Mouse (Mus musculus) MEL (cell line): ENCODE data around the gene Zranb3.

Source experiments
- CHD1 ChIP-seq: IDR thresholded peaks from 2 replicates; pipeline ENCODE4 v1.6.1; 2012; ENCODE audit warnings: low read depth, mild to moderate bottlenecking, inconsistent platforms, low read length, improper control_type of control experiment
- CTCF ChIP-seq, 3 experiments: IDR thresholded peaks in 2 of 3; conservative IDR thresholded peaks in 1 of 3; 2 replicates each; pipeline ENCODE4 v1.5.1; 2011 to 2012; ENCODE audit warnings: low read length in 3 of 3, low read depth in 2 of 3, mild to moderate bottlenecking in 2 of 3, improper control_type of control experiment in 1 of 3, inconsistent platforms in 1 of 3, mixed read lengths in 1 of 3, moderate library complexity in 1 of 3; ENCODE audit not compliant: control insufficient read depth in 1 of 3, insufficient read depth in 1 of 3, poor library complexity in 1 of 3, severe bottlenecking in 1 of 3
- EP300 ChIP-seq, 2 experiments: IDR thresholded peaks; 2 replicates each; pipeline ENCODE4 v1.6.1; 2011; ENCODE audit warnings: improper control_type of control experiment in 2 of 2, low read length in 2 of 2, low read depth in 1 of 2, mild to moderate bottlenecking in 1 of 2
- MAX ChIP-seq: IDR thresholded peaks from 2 replicates; pipeline ENCODE4 v1.6.1; 2011; ENCODE audit warnings: low read length, improper control_type of control experiment
- POLR2A ChIP-seq, 2 experiments: IDR thresholded peaks; 2 replicates each; pipeline ENCODE4 v1.6.1; 2011 to 2012; ENCODE audit warnings: low read length in 2 of 2, mild to moderate bottlenecking in 2 of 2, control low read depth in 1 of 2, improper control_type of control experiment in 1 of 2, low read depth in 1 of 2, moderate library complexity in 1 of 2; ENCODE audit not compliant: control insufficient read depth in 1 of 2, insufficient read depth in 1 of 2, poor library complexity in 1 of 2
- SIN3A ChIP-seq: IDR thresholded peaks from 2 replicates; pipeline ENCODE4 v1.6.1; 2012; ENCODE audit warnings: low read length, improper control_type of control experiment, inconsistent platforms

GRCm38 (mm10) chr1:128024363-128025114, 78.3 kb downstream of the Zranb3 start:
- TF ChIP-seq POLR2A (IDR thresholded peaks at IDR 0.05; ENCODE audit: control insufficient read depth in 1 of 2, insufficient read depth in 1 of 2, low read depth in 1 of 2, low read length in 2 of 2, poor library complexity in 1 of 2), result no peak
- no peak for TF ChIP-seq CTCF (IDR thresholded peaks at IDR 0.05 in 2 of 3, conservative IDR thresholded peaks at IDR 0.05 in 1 of 3; ENCODE audit: control insufficient read depth in 1 of 3, insufficient read depth in 1 of 3, low read depth in 2 of 3, low read length in 3 of 3, poor library complexity in 1 of 3, severe bottlenecking in 1 of 3)
- TF ChIP-seq MAX, result no peak
- no peak for TF ChIP-seq CHD1
- no peak for TF ChIP-seq SIN3A
- TF ChIP-seq EP300 (IDR thresholded peaks at IDR 0.05; ENCODE audit: low read depth in 1 of 2, low read length in 2 of 2), result no peak
